Mouse (Mus musculus): ENCODE data around the gene Elavl3. TPM values are rescaled to one million over a fixed set of nuclear protein-coding genes. Genes with fewer than 3 reads are reported as not detected.
A peak's percentile ranks its signal among the peaks of the same experiment; 100 is the strongest.

Gene Elavl3
- polyA plus RNA-seq, 1 experiment from 2014 or later, result 0.11 TPM

GRCm38 (mm10) chr9:22055713-22056112, 3.9 kb upstream of the Elavl3 start:
- Histone ChIP-seq H3K27ac (replicated peaks; ENCODE audit: low read depth, low read length) (no peak overlapping the region), H3K36me3 (ENCODE audit: control insufficient read depth, insufficient read depth, low read length) (peaks cover 10% of the 10 kb centered on the region), H3K9ac (ENCODE audit: low read length) (no peak overlapping the region), H3K4me3 (ENCODE audit: low read depth, low read length) (no peak overlapping the region), H3K9me3 (ENCODE audit: control insufficient read depth, low read length) (no peaks in the 10 kb centered on the region), H3K4me2 (ENCODE audit: low read depth, severe bottlenecking) (no peak overlapping the region), H3K27me3 (ENCODE audit: control insufficient read depth, insufficient read depth, low read length) (peaks cover 43% of the 10 kb centered on the region), H3K4me1 (ENCODE audit: control insufficient read depth, insufficient read depth, low read length) (peaks cover 12% of the 10 kb centered on the region)
- no peak for DNase-seq (ENCODE audit: low spot score)
- ATAC-seq (ENCODE audit: insufficient number of reproducible peaks, low FRiP score, low TSS enrichment, low read depth), result no peak
- 29% methylated on average over 29 of the region's 29 CpGs for WGBS

- Histone ChIP-seq H3K9ac (ENCODE audit: low read length) (no peak overlapping the region), H3K9me3 (ENCODE audit: control insufficient read depth, low read length) (no peaks in the 10 kb centered on the region), H3K4me2 (ENCODE audit: low read depth, severe bottlenecking) (no peak overlapping the region; the same call in 1 of the 2 replicates), H3K4me1 (ENCODE audit: control insufficient read depth, insufficient read depth, low read length) (peaks cover 15% of the 10 kb centered on the region), H3K27ac (replicated peaks; ENCODE audit: low read depth, low read length) (no peak overlapping the region), H3K4me3 (ENCODE audit: low read depth, low read length) (no peak overlapping the region), H3K27me3 (ENCODE audit: control insufficient read depth, insufficient read depth, low read length) (peaks cover 54% of the 10 kb centered on the region), H3K36me3 (ENCODE audit: control insufficient read depth, insufficient read depth, low read length) (peaks cover 10% of the 10 kb centered on the region)
- no peak; the same call in 1 of the 2 replicates for ATAC-seq (ENCODE audit: insufficient number of reproducible peaks, low FRiP score, low TSS enrichment, low read depth)
- WGBS, result 2% methylated on average over 32 of the region's 32 CpGs
- peak; percentile 75 for DNase-seq (ENCODE audit: low spot score)
Measured at GRCm38 (mm10) chr9:22054411-22055076, 2.7 kb upstream of the Elavl3 start.

GRCm38 (mm10) chr9:22053657-22054056, 1.8 kb upstream of the Elavl3 start:
- ATAC-seq (ENCODE audit: insufficient number of reproducible peaks, low FRiP score, low TSS enrichment, low read depth) (no peak), DNase-seq (ENCODE audit: low spot score) (peak; percentile 77)
- 41% methylated on average over 7 of the region's 7 CpGs for WGBS
- peaks cover 15% of the 10 kb centered on the region for H3K4me1 ChIP-seq (ENCODE audit: control insufficient read depth, insufficient read depth, low read length)
- H3K9ac ChIP-seq (ENCODE audit: low read length), result no peak overlapping the region
- peaks cover 63% of the 10 kb centered on the region for H3K27me3 ChIP-seq (ENCODE audit: control insufficient read depth, insufficient read depth, low read length)
- H3K27ac ChIP-seq (replicated peaks; ENCODE audit: low read depth, low read length), result no peak overlapping the region
- H3K9me3 ChIP-seq (ENCODE audit: control insufficient read depth, low read length), result no peaks in the 10 kb centered on the region
- no peak overlapping the region for H3K4me3 ChIP-seq (ENCODE audit: low read depth, low read length)
- peaks cover 10% of the 10 kb centered on the region for H3K36me3 ChIP-seq (ENCODE audit: control insufficient read depth, insufficient read depth, low read length)
- H3K4me2 ChIP-seq (ENCODE audit: low read depth, severe bottlenecking), result no peak overlapping the region

- no peaks in the 10 kb centered on the region for H3K9me3 ChIP-seq (ENCODE audit: control insufficient read depth, low read length)
- H3K27ac ChIP-seq (replicated peaks; ENCODE audit: low read depth, low read length), result no peak overlapping the region
- DNase-seq (ENCODE audit: low spot score), result peak; percentile 31
- H3K4me1 ChIP-seq (ENCODE audit: control insufficient read depth, insufficient read depth, low read length), result peaks cover 15% of the 10 kb centered on the region
- WGBS, result 2% methylated on average over 59 of the region's 67 CpGs
- ATAC-seq (ENCODE audit: insufficient number of reproducible peaks, low FRiP score, low TSS enrichment, low read depth), result no peak; the same call in 1 of the 2 replicates
- H3K36me3 ChIP-seq (ENCODE audit: control insufficient read depth, insufficient read depth, low read length), result no peaks in the 10 kb centered on the region
- peak overlapping the region; percentile 55 for H3K4me2 ChIP-seq (ENCODE audit: low read depth, severe bottlenecking)
- H3K9ac ChIP-seq (ENCODE audit: low read length), result no peak overlapping the region
- peak overlapping the region; percentile 29 for H3K4me3 ChIP-seq (ENCODE audit: low read depth, low read length)
- H3K27me3 ChIP-seq (ENCODE audit: control insufficient read depth, insufficient read depth, low read length), result peaks cover 64% of the 10 kb centered on the region
Measured at GRCm38 (mm10) chr9:22051161-22051957, 464 bp downstream of the Elavl3 start.

GRCm38 (mm10) chr9:22050351-22050889, 1.4 kb downstream of the Elavl3 start:
- DNase-seq (ENCODE audit: low spot score) (peak; percentile 78), ATAC-seq (ENCODE audit: insufficient number of reproducible peaks, low FRiP score, low TSS enrichment, low read depth) (no peak)
- Histone ChIP-seq H3K9me3 (ENCODE audit: control insufficient read depth, low read length) (no peaks in the 10 kb centered on the region), H3K9ac (ENCODE audit: low read length) (no peak overlapping the region), H3K27me3 (ENCODE audit: control insufficient read depth, insufficient read depth, low read length) (peaks cover 62% of the 10 kb centered on the region), H3K27ac (replicated peaks; ENCODE audit: low read depth, low read length) (no peak overlapping the region), H3K36me3 (ENCODE audit: control insufficient read depth, insufficient read depth, low read length) (no peaks in the 10 kb centered on the region), H3K4me1 (ENCODE audit: control insufficient read depth, insufficient read depth, low read length) (peaks cover 15% of the 10 kb centered on the region), H3K4me2 (ENCODE audit: low read depth, severe bottlenecking) (peak overlapping the region; percentile 55), H3K4me3 (ENCODE audit: low read depth, low read length) (peak overlapping the region; percentile 29)
- 1% methylated on average over 41 of the region's 43 CpGs for WGBS

GRCm38 (mm10) chr9:22049721-22050270, 2.0 kb downstream of the Elavl3 start:
- 64% methylated on average over 4 of the region's 4 CpGs for WGBS

GRCm38 (mm10) chr9:22049315-22049714, 2.5 kb downstream of the Elavl3 start:
- Histone ChIP-seq H3K4me3 (ENCODE audit: low read depth, low read length) (no peak overlapping the region), H3K4me2 (ENCODE audit: low read depth, severe bottlenecking) (no peak overlapping the region), H3K4me1 (ENCODE audit: control insufficient read depth, insufficient read depth, low read length) (peaks cover 12% of the 10 kb centered on the region), H3K9ac (ENCODE audit: low read length) (no peak overlapping the region), H3K36me3 (ENCODE audit: control insufficient read depth, insufficient read depth, low read length) (no peaks in the 10 kb centered on the region), H3K27me3 (ENCODE audit: control insufficient read depth, insufficient read depth, low read length) (peaks cover 54% of the 10 kb centered on the region), H3K27ac (replicated peaks; ENCODE audit: low read depth, low read length) (no peak overlapping the region), H3K9me3 (ENCODE audit: control insufficient read depth, low read length) (no peaks in the 10 kb centered on the region)
- WGBS, result 70% methylated on average over 11 of the region's 11 CpGs
- DNase-seq (ENCODE audit: low spot score), result no peak
- ATAC-seq (ENCODE audit: insufficient number of reproducible peaks, low FRiP score, low TSS enrichment, low read depth), result no peak

More at GRCm38 (mm10) chr9:22049721-22050270, 2.0 kb downstream of the Elavl3 start:
- H3K27ac ChIP-seq (replicated peaks; ENCODE audit: low read depth, low read length), result no peak overlapping the region
- H3K9ac ChIP-seq (ENCODE audit: low read length), result no peak overlapping the region
- ATAC-seq (ENCODE audit: insufficient number of reproducible peaks, low FRiP score, low TSS enrichment, low read depth) (no peak), DNase-seq (ENCODE audit: low spot score) (no peak)
- H3K4me3 ChIP-seq (ENCODE audit: low read depth, low read length), result no peak overlapping the region
- H3K36me3 ChIP-seq (ENCODE audit: control insufficient read depth, insufficient read depth, low read length), result no peaks in the 10 kb centered on the region
- peaks cover 58% of the 10 kb centered on the region for H3K27me3 ChIP-seq (ENCODE audit: control insufficient read depth, insufficient read depth, low read length)
- H3K4me2 ChIP-seq (ENCODE audit: low read depth, severe bottlenecking), result no peak overlapping the region
- peaks cover 14% of the 10 kb centered on the region for H3K4me1 ChIP-seq (ENCODE audit: control insufficient read depth, insufficient read depth, low read length)
- no peaks in the 10 kb centered on the region for H3K9me3 ChIP-seq (ENCODE audit: control insufficient read depth, low read length)

- H3K27ac ChIP-seq (replicated peaks; ENCODE audit: low read depth, low read length), result no peak overlapping the region
- H3K27me3 ChIP-seq (ENCODE audit: control insufficient read depth, insufficient read depth, low read length), result peaks cover 38% of the 10 kb centered on the region
- H3K9ac ChIP-seq (ENCODE audit: low read length), result no peak overlapping the region
- no peak for ATAC-seq (ENCODE audit: insufficient number of reproducible peaks, low FRiP score, low TSS enrichment, low read depth)
- WGBS, result 54% methylated on average over 9 of the region's 9 CpGs
- no peak overlapping the region for H3K4me2 ChIP-seq (ENCODE audit: low read depth, severe bottlenecking)
- H3K4me1 ChIP-seq (ENCODE audit: control insufficient read depth, insufficient read depth, low read length), result peaks cover 12% of the 10 kb centered on the region
- H3K36me3 ChIP-seq (ENCODE audit: control insufficient read depth, insufficient read depth, low read length), result no peaks in the 10 kb centered on the region
- no peak for DNase-seq (ENCODE audit: low spot score)
- no peaks in the 10 kb centered on the region for H3K9me3 ChIP-seq (ENCODE audit: control insufficient read depth, low read length)
- H3K4me3 ChIP-seq (ENCODE audit: low read depth, low read length), result no peak overlapping the region
Measured at GRCm38 (mm10) chr9:22047329-22047728, 4.5 kb downstream of the Elavl3 start.

All from limb, embryonic 11.5 days (tissue).